Mouse (Mus musculus) C2C12 (cell line): ENCODE results near the gene Rbm20. TPM values are rescaled to one million over a fixed set of nuclear protein-coding genes. Genes with fewer than 3 reads are reported as not detected.
"Not testable (repeated sequence)": the region's sequence is repeated elsewhere in the genome, so short reads cannot be mapped to it uniquely, and the experiment has no call there.

ENCODE experiments used
- H3K27me3 ChIP-seq: one replicate; pipeline ENCODE4 v1.6.1; 2011; ENCODE audit not compliant: control insufficient read depth, insufficient read depth, insufficient read length
- H3K36me3 ChIP-seq: one replicate; pipeline ENCODE4 v1.6.1; 2011; ENCODE audit not compliant: control insufficient read depth, insufficient read depth
- H3K4me3 ChIP-seq: one replicate; pipeline ENCODE4 v1.5.1; 2011; ENCODE audit warnings: mild to moderate bottlenecking, control low read depth; ENCODE audit not compliant: poor library complexity, insufficient read depth, severe bottlenecking
- H3K79me2 ChIP-seq: one replicate; pipeline ENCODE4 v1.6.1; 2011; ENCODE audit not compliant: control insufficient read depth, insufficient read depth
- H3K79me3 ChIP-seq: one replicate; pipeline ENCODE4 v1.6.1; 2011; ENCODE audit warnings: low read depth, control low read depth
- H3ac ChIP-seq: one replicate; pipeline ENCODE3; 2011; ENCODE audit warnings: low read depth; ENCODE audit not compliant: control insufficient read depth, insufficient read length
- CEBPB ChIP-seq: IDR thresholded peaks from one replicate; pipeline ENCODE4 v1.6.1; 2011; ENCODE audit warnings: low read depth, mild to moderate bottlenecking, control low read depth, moderate library complexity
- CTCF ChIP-seq: IDR thresholded peaks from one replicate; pipeline ENCODE4 v1.5.1; 2011; ENCODE audit not compliant: control insufficient read depth, insufficient read depth, insufficient read length
- FOSL1 ChIP-seq: IDR thresholded peaks from one replicate; pipeline ENCODE4 v1.8.0; 2011; ENCODE audit warnings: mild to moderate bottlenecking, low read length; ENCODE audit not compliant: poor library complexity, insufficient read depth, severe bottlenecking
- MAX ChIP-seq: IDR thresholded peaks from one replicate; pipeline ENCODE4 v1.6.1; 2011; ENCODE audit warnings: mild to moderate bottlenecking, control low read depth
- MYOD1 ChIP-seq: IDR thresholded peaks from one replicate; pipeline ENCODE4 v1.6.1; 2011; ENCODE audit warnings: low read depth; ENCODE audit not compliant: control insufficient read depth, insufficient read length
- MYOG ChIP-seq: IDR thresholded peaks from one replicate; pipeline ENCODE4 v1.6.1; 2011; ENCODE audit not compliant: control insufficient read depth, insufficient read length; ENCODE audit errors: extremely low read depth
- USF1 ChIP-seq: IDR thresholded peaks from one replicate; pipeline ENCODE4 v1.6.1; 2011; ENCODE audit warnings: low read depth, mild to moderate bottlenecking, control low read depth, moderate library complexity
- polyA plus RNA-seq: library from polyadenylated mRNA; unstranded; fragments of >200 nt; fragmentation: generic; extraction: Trizol; gene quantifications from one replicate; pipeline ENCODE4 v1.2.1, GENCODE M21; 2012; ENCODE audit warnings: missing spikeins

Rbm20 gene
- polyA plus RNA-seq, 1 experiment: 23.1 TPM

DNA sequence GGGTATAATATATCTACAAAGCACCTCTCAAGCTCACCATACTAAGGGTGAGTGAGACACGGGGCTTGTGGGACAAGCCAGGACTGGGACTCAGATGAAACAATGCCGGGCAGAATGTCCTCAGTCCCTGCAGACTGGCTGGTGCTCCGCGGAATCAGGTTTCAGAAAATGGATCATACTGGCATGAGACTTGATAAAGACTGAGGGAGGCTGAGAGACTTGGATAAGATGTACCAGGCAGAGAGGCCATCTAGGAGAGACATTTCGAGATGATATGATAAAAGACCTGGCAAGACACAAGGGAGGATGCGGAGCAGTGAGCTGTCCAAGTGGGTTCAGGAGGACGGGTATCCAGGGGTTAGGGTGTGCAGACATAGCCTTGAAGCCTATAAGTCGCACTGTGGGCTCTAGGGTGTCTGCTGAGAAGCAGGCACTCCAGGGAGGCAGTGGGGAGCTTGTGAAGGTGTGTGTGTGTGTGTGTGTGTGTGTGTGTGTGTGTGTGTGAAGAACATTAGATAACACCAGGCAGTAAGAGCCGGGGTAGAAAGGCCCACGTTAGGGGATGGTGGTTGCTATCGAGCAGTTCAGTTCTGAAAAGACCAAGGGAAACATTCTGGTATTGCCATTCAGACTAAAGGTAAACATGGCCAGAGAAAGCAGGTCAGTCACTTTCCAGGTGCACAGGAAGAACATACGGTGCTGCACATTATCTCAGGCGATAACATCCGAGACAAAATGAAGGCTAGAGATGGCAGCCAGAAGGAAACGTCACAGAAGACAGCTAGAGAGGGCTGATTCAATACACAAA is 225.0 kb downstream of the Rbm20 start:
- Histone ChIP-seq H3K27me3 (no peaks in the 10 kb centered on the region), H3K79me2 (no peaks in the 10 kb centered on the region), H3ac (no peak overlapping the region), H3K4me3 (no peak overlapping the region), H3K36me3 (no peaks in the 10 kb centered on the region), H3K79me3 (no peaks in the 10 kb centered on the region)
- no peak for TF ChIP-seq CEBPB
- no peak for TF ChIP-seq CTCF
- no peak for TF ChIP-seq MAX
- no peak for TF ChIP-seq FOSL1
- no peak for TF ChIP-seq MYOG
- TF ChIP-seq MYOD1: no peak
- TF ChIP-seq USF1: no peak

DNA sequence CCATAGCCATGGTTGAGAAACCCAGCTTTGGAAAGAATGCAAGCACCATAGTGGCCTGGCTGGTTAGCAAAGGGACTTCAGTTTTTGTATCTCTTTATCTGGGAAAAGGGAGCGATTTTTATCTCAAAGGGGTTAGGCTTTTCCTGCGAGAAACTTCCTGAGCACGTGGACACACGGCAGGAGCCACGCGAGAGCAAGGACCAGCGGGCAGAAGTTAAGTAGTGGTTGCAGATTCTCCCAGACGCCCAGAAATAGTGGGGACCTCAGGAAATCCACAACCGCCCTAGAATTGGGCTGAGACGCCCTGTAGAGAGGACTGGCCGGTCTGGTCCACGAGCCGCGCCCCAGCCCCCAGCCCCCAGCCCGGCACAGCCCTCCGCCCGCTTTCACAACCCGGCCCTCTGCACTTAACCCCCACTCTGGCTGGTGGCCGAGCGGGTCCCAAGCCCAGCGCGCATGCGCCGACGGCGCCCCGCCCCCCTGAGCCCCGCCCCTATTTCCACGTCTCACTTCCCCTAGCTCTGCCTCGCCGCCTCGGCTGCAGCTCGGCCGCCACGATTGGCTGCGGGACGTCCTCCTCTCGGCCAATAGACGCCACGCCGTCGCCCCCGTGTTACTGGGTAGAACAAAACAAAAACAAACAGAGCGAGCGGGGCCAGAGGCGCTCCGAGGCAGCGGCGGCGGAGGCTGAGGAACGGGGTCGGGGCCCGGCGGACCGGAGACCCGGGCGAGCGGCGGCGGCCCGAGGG is 225.8 kb downstream of the Rbm20 start:
- peak overlapping the region; percentile 74 for H3ac ChIP-seq

DNA sequence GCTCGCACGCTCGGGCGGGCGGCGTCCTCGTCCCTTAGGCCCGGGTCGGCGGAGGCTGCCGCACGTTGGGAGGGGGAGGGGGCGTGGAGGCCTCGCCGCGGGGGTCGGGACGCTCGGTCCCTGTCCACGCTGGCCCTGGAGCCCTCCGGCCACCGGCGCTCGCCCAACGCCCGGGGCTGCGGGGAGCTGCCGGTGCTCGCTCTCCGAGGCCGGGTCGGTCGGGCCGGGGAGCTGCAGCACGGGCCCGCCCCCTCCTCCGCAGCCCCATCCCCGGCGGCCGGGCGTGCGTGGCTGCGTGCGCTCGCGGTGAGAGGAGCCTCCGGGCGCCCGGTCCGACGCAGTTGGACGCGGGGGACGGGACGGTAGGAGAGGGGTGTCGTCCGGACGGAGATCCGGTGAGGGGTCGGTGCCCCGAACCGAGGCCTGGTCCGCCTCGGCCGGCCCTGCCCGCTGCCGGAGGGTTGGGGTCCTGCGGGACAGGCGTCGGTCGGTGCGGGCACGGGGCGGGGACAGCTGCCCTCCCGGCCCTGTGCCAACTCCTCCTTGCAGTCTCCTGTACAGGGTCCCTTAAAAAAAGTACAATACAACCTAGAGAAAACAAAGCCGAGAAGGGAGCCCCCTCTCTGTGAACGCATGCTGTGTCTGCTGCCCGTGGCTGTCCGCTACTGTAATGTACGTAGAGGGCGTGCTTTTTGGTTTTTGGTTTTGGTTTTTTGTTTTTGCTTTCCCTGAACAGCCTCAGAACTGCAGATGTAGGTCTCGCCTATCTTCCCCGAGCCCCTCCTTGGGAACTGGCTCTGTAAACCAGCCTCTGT is 226.6 kb downstream of the Rbm20 start:
- TF ChIP-seq MYOG: no peak
- TF ChIP-seq USF1: no peak
- TF ChIP-seq MAX: no peak
- peak; percentile 13 for TF ChIP-seq CTCF
- TF ChIP-seq FOSL1: no peak
- no peak for TF ChIP-seq CEBPB
- H3K4me3 ChIP-seq: peak overlapping the region; percentile 57
- no peaks in the 10 kb centered on the region for H3K36me3 ChIP-seq
- H3K27me3 ChIP-seq: no peaks in the 10 kb centered on the region
- H3K79me3 ChIP-seq: no peaks in the 10 kb centered on the region
- no peaks in the 10 kb centered on the region for H3K79me2 ChIP-seq
- H3ac ChIP-seq: peak overlapping the region; percentile 66

More for the DNA sequence above, 225.8 kb downstream of the Rbm20 start:
- no peaks in the 10 kb centered on the region for H3K27me3 ChIP-seq
- no peaks in the 10 kb centered on the region for H3K79me3 ChIP-seq
- no peaks in the 10 kb centered on the region for H3K79me2 ChIP-seq
- no peaks in the 10 kb centered on the region for H3K36me3 ChIP-seq
- peak overlapping the region; percentile 57 for H3K4me3 ChIP-seq
- no peak for TF ChIP-seq CEBPB
- no peak for TF ChIP-seq FOSL1
- TF ChIP-seq MYOG: no peak
- no peak for TF ChIP-seq MYOD1
- peak; percentile 72 for TF ChIP-seq MAX
- no peak for TF ChIP-seq CTCF
- TF ChIP-seq USF1: peak; percentile 19

DNA sequence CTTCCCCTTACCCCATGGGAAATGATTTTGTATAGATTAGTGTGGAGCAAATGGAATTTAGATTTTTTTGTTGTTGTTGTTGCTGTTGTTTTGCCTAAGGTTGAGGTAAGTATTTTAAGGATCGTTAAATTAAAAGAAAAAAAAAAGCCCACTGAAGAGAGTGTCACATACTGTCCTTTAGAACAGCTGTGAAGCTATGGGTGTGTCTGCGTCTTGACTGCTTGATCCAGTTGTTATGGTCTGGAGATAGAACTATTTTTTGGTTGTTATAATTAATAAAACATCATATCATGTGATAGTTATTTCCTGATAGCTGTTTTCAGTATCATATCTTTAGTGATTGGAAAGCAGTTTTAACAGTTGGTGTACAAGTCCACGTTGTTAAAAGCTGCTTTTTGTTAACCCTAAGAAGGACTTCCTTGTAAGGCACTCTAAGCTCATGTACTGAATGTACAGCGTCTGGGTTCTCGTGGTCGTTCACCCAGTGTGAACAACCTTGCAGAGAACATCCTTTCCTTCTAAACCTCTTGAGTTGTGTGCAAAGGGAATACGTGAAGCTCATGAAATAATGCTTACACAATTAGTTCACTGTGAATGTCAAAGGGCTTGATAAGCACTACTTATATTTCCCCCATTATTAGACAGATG is 227.9 kb downstream of the Rbm20 start:
- Histone ChIP-seq H3ac (no peak overlapping the region), H3K27me3 (no peaks in the 10 kb centered on the region), H3K79me2 (no peaks in the 10 kb centered on the region), H3K36me3 (no peaks in the 10 kb centered on the region), H3K79me3 (no peaks in the 10 kb centered on the region), H3K4me3 (no peak overlapping the region)
- TF ChIP-seq CTCF: no peak
- TF ChIP-seq MYOG: no peak
- TF ChIP-seq FOSL1: no peak

DNA sequence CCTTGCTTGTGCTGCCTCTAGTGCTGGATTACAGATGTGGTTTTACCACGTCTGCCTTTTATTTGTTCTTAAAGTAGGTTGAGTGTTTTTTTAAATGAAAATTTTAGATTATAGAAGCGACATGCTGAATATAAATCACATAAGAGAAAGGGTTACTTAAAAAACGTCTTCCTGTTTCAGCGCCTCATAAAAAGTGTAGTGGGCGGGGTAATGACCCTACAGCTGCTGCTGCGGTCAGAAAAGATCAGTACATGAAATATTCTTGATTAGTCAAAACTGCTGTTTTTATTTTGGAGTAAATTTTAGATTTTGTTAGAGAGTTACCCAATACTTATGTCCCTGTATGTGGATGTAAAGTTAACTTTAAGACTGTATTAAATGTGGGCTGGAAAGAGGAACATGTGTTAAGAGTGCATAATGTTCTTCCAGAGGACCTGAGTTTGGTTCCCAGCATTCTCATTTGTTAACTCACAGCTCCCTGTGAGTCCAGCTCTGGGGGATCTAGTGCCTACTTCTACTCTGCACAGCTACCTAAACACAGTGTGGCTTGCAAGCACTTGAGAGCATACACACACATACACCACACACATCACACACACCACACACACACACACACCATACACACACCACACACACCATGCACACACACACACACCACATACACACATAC is 229.1 kb downstream of the Rbm20 start:
- Histone ChIP-seq H3K36me3 (no peaks in the 10 kb centered on the region), H3K27me3 (no peaks in the 10 kb centered on the region), H3K4me3 (no peak overlapping the region), H3K79me2 (no peaks in the 10 kb centered on the region), H3K79me3 (no peaks in the 10 kb centered on the region), H3ac (no peak overlapping the region)
- peak; percentile 7 for TF ChIP-seq MYOD1
- TF ChIP-seq MYOG: no peak
- no peak for TF ChIP-seq MAX
- TF ChIP-seq FOSL1: no peak
- TF ChIP-seq USF1: no peak
- TF ChIP-seq CTCF: no peak
- TF ChIP-seq CEBPB: no peak

DNA sequence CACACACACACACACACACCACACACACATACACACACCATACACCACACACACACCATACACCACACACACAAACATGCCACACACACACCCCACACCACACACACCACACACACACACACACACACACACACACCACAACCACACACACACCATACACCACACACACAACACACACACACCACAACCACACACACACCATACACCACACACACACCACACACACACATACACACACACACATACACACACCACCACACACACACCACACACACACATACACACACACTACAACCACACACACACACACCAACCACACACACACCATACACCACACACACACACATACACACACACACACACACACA is 229.6 kb downstream of the Rbm20 start:
- not testable (repeated sequence) for H3K4me3 ChIP-seq, H3ac ChIP-seq, H3K79me2 ChIP-seq, H3K36me3 ChIP-seq, H3K27me3 ChIP-seq, H3K79me3 ChIP-seq
